Mouse (Mus musculus): ENCODE measurements around the gene Cyfip2.

The Cyfip2 gene

DNA sequence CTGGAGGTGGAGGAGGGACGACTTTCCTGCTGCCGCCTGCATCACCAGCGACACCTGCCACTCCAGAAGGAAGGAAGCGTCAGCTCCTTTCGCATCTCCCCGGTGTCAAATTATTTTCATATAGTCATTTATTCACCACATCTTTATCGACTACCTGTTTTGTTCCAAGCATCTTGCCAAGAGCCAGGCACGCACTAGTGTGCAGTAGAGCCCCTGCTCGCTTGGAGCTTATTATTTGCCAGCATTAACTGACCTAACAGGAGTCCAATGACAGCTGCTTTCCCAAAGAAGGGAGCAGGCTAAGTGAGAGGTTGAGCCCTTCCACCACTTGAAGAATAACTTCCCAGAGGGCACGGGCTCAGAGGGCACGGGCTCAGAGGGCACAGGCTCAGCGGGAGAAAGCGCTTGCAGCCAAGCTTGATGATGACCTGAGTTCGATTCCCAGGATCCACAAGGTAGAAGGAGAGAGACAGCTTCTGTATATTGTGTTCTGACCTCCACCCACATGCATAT is at the start of gene Cyfip2:
Gene Cyfip2, minus strand, starts transcription at position 337 of the 513 bp plus-strand sequence.
- peak; percentile 66 to 68 for DNase-seq

DNA sequence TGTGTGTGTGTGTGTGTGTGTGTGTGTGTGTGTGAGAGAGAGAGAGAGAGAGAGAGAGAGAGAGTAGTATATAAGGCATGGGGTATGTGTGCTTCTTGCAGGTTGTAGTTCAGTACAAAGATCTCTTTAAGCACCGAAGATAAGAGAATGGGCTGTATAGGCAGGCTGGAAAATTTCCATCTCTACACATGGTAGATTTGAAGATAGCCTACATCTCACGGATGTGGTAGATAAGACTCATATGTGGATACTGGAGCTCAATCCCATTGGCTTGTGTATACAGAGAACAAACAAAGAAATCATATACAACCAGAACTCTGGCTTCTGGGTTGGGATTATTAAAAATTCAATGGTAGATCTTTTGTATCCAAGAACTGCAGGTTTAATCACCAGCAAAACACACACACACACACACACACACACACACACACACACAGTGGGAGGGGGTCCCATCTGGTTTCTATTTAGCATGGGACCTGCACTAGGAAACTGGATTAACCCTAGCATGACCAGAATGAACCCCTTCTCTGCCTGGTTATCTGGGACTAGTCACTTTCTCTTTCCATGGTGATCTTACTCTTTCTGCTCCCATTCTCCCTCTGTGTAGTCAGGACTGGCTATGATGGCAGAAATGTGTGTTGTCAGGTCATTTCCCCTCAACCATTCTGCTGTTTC is 48.5 kb upstream of the Cyfip2 start:
- no peak for DNase-seq

DNA sequence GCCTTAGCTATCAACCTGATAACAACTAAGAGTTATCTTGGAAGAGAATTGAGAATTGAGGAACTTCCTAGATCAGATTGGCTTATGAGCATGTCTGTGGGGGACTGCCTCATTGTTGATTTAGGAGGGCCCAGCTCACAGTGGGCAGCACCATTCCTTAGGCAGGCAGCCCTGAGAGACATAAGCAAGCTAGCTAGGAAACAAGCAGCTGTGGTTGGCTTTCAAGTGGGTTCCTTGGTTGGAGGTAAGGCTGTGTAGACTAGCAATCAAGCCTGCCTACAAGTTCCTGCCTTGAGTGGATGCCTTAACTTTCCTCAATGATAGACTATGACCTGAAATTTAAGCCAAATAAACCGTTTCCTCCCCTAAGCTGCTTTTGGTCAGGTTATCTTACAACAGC is 45.7 kb upstream of the Cyfip2 start:
- no peak for DNase-seq

DNA sequence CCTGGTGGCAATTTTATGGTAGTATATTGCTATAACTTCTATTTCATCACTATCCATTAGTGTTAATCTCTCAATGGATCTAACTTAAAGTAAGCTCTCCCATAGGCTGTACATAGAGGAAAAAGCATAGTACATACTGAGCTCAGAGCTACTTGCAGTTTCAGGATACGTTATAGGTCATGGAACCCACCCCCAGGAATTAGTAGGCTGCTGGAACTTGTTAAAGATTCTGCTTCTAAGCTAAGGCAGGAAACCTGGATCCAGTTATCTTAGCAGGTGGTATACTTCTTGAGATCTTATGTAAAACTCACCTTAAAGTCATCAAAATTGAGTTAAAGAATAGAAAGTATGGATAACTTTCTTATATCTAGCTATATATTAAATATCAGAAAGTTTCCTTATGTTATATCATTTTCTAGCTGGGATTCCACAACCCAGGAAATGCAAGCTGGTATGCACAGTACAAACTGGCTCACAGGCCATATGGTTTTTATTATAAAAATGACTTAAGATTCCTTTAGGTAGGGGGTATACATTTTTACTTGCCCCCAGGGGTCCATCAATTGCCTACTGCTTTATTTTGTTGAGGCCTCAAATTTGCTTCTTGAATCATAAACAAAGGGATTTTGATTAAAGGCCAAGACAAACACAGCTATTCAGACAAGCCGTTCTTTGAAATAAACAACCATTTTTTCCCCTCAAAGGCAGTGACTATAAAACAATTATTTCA is 37.2 kb upstream of the Cyfip2 start:
- no peak for DNase-seq

DNA sequence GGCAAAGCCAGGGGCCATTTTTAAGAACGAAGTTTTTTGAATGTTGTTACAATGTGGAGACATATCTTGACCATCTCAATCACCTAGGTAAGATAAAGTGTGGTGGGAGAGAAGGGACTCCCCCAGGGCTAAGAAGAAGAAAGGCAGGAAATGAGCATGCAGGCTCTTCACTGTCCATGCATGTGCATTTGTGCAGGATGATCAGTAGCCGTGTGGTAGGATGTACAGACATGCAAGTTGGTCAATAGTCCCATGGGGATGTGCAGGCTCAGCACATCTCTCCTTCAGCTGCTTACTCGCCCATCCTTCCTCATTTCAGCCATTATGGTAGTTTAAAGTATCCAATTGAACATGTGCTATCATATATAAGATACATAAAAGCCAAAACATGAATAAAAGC is 35.8 kb upstream of the Cyfip2 start:
- no peak for DNase-seq

DNA sequence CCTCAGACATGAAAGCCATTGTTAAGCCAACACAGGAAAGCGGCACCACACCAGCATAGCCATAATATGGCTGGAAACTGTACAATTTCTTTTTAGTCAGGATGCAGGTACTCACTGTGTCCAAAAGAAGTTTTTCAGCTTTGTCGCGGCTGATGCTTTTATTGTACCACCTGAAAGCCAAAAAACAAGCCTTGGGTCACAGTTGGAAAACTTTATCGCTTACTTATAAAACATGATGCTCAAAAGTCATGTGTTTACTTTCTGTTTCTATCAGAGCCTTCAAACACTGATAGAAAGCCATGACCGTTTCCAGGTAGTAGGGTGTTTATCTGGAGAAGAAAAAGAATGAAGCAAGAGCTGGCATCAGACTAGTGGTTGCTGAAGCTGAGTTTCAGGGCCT is 35.1 kb upstream of the Cyfip2 start:
- DNase-seq = no peak

DNA sequence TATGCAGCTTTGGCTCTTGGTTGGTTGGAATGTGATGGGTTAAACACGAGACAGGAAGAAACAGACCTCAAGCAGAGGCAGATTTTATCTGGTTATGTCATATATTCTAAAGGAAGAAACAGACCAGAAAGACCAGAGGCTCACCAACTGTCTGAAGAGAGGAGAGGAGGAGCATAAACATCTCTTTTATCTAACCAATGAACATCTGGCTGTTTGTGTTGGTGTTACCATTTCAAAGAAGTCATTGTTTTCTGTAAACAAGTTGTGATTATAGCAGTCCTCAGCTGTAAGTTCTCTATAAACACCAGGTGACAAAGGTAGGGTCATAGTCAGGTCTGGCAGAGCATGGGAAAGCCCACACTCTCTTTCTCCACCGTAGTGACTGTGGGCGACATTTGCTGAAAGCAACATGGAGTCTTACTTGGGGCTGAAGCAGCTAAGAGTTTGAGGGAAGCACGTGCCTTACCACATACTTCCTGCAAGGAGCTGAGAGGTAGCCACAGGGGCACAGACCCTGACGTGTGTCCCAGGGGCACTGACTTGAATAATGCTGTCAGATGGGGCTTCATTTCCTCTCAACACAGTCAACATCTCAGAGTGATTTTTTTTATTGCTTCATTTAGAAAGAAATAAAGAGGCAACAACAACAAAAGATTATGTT is 31.4 kb upstream of the Cyfip2 start:
- no peak for DNase-seq

DNA sequence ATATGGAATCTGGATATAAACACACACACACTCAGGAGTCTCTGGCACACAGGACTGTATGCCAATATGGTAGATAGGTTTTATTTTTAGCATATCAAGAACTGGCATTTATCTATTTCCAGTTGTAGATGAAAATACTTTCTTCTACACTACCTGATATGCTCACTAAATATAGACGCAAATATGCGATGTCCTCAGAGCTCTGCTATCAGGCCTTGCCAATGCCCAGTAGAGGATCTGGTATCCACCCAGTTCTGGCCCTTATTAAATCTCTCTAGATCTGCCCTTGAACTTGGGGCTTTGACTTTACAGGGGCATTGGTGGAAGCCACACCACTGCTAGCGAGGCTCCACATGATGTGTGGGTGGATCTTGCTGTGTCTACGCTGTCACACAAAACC is 29.3 kb upstream of the Cyfip2 start:
- no peak for DNase-seq

DNA sequence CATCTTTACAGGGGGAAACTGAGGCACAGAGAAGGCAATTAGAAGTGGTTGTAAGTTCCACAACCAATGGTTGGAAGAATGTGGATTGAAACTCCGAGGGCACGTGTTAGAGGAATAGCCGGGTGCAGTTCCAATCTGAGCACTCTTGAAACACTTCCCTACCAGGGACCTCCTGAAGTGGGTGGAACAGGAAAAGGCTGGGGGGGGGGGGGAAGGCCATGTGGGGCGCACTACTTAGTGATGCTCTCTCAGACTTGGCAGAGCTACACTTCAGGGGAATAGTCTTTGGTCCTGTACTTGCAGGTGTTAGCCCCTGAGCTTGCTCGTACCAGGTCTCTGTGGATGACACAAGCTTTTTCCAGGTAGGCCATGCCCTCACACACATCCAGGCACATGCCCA is 23.4 kb upstream of the Cyfip2 start:
- DNase-seq = no peak

DNA sequence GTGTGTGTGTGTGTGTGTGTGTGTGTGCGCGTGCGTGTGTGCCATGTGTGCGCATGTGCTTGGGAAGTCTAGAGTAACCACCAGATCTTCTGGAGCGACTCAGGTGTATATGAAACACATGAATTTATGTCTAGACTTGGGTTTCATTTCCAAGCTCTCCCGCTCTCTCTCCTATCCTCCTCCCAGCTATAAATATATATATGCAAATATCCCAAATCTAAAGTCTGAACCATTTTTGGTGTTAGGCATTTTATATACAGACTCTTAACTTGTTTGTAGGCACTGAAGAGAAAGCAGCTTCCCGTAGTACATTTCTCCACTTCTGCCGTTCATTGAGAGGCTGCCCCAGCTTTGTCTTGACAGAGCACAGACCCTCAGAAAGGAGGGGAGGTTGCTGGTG is 19.6 kb upstream of the Cyfip2 start:
- no peak for DNase-seq

DNA sequence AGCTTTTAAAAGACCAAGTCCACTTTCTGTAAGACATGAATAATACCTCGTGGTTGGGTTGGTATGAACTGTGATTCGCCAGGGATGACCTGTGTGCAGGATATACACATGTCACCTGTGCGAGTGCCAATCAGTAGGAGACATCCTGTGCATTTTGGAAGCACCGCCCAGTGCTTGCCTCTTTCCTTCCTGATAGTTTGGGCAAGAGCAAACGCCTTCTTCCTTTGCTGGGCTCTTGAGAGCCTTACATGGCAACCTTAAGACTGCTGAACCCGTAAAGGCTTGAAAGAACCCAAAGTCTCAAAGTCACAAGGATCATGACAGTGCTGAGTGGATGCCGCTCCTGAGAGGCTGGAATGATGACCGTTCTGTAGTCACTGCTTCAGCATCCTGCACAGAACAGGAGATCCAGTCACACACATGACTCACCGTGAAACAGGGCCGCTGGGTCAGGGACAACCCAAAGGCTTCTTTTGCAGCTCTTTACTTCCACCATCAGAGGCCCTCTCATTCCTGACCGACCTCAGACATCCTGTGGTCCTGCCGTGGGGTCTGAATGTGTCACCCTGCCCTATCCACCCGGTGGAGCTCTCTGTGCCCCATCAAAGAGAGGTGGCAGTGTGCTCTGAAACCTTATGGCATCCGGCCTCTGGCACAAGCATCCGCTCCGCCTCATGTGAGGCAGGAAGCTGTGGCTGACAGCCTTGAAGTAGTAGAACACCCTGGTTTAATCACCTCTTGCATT is 13.8 kb upstream of the Cyfip2 start:
- no peak for DNase-seq

DNA sequence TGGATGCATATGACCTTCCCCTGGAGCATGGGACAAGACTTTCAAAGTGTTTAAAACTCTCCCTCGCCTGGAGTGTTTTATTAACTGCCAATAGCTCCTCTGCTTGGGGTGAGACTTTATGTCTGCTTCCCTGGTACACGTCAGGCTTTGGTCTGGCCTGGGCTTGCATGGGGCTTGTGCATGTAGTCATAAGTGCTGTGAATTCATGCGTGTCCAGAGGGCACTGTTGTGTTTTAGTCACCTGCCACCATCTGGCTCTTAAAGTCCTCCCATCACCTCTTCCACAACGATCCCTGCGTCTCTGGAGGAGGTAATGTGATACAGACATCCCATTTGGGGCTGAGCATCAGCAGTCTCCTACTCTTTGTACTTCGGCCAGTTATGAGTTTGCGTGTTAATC is 8.9 kb upstream of the Cyfip2 start:
- no peak for DNase-seq

DNA sequence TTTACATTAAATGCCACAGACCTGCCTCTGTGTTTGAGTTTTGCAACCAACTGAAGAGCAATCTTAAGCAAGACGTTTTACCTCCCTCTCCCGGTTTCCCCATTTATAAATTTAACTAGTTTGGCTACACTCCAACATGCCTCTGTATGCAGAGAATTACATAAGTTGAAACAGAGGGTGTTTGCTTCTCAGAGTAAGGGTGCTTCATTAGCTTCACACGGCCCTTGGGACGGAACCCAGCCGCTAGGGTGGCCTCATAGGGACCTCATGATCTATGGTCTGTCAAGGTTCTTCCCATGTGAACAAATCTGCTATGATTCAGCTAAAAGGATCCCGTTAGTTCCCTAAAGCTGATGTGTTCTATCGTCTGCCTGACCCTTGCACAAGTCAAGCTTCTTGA is 1.9 kb upstream of the Cyfip2 start:
- no peak for DNase-seq

DNA sequence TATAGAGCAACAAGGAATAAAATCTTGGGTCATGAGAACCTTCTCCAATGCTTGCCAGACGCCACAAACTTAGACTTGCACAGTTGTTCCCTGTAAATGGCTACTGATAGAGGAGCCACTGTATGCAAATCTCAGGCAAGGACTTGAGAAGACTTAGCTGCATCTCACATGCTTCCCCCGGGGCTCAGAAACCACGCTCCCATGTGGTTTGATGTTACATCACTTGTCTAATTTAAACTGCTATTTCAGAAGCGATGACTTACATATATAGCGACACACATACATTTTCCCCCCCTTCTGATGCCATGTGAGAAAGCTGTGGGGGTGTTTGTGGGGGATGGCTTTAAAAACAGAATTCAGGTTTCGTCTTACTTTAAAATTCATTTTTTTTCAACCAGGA is 1.2 kb upstream of the Cyfip2 start:
- no peak for DNase-seq

DNA sequence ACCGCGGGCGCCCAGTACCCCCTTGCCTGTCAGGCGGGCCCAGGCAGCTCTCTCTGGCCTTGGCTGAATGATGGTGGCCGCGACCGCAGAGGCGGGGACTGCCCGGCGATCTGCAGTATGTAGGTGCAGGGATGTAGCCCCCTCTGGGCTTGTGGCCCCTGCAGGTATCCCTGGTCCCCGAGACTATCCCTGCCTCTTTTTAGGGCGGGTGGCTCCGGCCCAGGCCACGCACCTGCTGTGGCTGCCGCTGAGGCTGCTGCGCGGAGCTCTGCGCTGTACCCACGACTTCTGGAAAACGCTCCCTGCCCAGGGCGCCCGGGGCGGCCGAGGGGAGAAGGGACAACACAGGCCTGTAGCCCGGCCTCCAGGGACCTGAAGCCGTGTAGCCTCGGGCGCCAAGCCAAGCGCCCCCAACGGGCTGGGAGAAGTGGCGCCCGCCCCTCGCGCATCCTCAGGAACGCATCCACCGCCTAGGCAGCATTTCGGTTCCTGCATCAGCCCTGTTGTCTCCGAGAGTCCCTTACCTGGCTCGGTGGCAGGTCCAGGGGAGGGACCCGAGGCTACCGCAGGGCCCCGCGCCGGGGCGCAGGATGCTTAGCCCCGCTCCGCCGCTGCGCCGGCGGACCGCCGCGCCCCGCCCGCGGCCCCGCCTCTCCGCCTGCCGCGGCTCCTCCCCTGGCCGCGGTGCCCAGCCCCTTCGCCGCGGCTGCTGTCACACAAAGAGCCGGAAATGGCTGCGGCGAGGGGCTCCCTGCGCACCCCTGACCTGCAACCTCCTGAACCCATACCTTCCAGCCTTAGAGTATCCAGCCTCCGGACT is 746 bp downstream of the Cyfip2 start:
- peak; percentile 39 to 80 for DNase-seq

DNA sequence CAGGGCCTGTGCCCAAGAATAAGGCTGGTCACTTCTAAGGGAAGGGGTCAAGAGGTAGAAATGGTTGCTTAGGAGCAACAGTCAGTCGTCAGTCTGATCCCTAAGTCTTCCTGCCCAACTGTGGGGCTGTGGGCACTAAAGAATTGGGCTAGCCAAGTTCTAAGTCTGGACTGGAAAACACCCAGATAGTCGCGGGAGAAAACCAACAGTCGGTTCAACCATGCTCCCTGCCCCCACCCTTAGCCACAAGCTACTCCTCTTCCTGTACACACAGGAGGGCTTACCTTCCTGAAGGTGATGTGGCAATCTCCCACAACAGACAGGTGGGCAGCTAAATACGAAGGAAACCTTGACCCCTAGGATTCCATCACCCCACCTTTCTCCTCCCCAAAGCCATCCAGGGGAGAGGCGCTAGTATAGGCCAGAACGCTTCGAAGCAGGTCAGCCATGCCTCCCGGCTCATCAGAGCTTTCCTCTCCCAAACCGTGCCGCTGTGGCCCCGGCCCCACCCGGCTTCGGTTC is 1.4 kb downstream of the Cyfip2 start:
- DNase-seq = peak; percentile 38 to 66

DNA sequence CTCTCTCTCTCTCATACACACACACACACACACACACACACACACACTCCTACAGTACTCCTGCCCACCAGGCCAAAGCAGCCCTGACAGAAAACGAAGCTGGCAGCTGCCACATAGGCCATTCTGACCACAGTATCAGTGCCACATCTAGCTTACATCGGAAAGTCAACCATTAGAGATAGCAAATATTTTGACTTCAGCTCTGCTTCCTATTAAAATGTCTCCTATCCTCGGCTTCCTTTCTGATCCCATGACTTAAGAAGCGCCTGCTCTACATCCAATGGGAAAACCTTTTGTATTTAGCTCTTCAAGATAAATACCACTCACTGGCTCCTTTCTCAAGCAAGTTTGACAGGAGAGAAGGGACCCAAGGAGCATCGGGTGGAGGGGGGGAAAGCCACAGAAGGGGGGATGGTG is 2.0 kb downstream of the Cyfip2 start:
- DNase-seq = no peak

DNA sequence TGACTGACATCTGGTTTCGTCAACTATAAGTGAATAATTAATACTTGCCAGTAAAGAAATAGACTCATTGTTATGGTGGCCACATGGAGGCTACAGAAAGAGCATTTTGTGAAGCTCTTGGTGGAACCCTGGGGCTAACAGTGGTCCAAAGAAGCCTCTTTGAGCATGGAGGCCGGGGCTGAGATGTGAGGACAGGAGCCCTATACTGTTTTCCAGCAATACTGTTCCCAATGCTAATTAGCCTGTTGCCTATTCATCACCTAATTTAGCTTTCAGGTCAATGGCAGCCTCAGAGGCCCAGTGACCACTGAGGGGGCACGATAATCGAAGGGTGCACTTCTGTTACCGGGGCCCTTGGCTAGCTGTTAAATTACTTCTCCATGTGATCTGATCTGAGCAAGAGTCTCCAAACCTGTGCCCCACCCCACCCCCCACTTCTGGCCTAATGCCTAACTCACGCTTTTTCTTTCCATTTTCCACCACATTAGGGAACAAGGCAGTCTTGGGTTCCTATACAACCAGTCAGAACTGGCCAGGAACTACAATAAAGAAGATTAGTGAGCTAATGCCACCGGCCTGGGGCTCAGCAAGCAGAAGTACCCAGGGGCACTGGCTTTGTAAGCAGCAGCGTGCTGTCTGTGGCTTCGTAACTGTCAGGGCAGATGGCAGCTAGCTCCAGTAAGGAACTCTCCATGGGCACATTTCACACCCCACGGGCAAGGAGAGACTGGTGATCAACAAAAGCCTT is 2.7 kb downstream of the Cyfip2 start:
- peak in 1 of 2 experiments; percentile 29 for DNase-seq

DNA sequence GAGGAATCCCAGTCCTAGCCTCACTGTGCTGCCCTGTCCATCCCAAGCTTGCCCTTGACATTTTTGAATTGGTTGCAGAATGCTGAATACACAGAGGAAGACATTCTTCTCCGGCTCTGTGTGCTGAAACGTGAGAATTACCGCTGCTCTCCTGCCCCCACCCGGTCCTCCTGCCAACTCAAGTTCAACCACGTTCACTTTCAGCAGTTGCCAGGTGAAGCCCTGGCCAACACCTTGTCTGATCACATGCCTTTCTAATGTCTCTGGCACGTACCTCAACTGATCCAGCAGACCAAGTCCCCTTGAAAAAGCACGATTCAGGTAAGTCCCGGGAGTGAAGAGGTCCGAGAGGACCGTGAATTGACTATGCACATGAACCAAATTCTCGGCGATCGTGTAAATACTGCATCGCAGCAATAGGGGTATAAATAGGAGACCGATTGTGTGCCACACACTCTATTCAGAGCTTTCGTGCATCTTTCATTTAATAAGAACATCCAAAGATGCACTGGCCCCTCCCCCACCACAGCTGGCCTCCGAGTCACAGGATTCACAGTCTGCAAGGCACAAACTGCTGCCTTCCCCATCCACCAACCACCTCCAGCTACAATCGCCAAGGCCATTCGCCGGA is 3.4 kb downstream of the Cyfip2 start:
- DNase-seq = peak; percentile 85 to 88

DNA sequence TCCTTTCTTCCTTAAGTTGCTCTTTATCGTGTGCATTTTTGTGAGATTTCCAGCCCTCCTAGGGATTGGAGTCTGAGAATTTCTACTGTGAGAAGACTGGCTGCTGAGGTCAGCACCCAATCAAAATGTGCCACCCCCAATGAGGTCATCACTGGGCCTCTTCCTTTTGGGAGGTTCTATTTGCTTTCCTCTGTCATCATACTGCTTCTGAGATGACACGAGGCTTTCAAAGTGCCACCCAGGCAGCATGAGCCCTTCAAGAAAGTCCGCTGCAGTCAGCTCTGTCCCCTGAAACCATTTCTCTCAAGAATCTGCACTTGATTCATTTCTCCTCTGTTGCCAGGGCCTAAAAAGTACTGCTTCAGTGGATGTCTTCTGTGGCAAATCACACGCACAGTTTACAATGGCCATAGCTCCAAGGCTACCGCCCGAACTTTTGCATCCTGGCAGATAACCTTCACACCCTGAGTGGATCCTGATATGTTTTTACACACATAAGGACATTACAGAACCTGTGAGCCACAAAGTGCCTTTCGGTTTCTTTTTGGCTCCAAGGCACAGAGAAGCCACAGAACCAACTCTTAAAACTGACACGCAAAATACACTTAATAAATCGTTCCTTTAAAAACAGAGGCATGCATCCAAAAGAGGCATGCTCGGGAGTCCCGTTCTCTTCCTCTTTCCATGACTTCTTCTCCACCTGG is 4.2 kb downstream of the Cyfip2 start:
- no peak for DNase-seq
